Mouse (Mus musculus): ENCODE measurements around the gene Map2k7. TPM values are rescaled to one million over a fixed set of nuclear protein-coding genes. Genes with fewer than 3 reads are reported as not detected.
A peak's percentile ranks its signal among the peaks of the same experiment; 100 is the strongest.
"Not testable (repeated sequence)": the region's sequence is repeated elsewhere in the genome, so short reads cannot be mapped to it uniquely, and the experiment has no call there.

Gene Map2k7
- polyA plus RNA-seq, 1 experiment from 2014 or later, result 22.6 TPM

GRCm38 (mm10) chr8:4252116-4252760 lies 13.7 kb downstream of the Map2k7 start:
- H3K36me3 ChIP-seq (ENCODE audit: control insufficient read depth, insufficient read depth, low read length), result peaks cover 39% of the 10 kb centered on the region
- peaks cover 12% of the 10 kb centered on the region for H3K4me1 ChIP-seq (ENCODE audit: control insufficient read depth, insufficient read depth, low read length)
- H3K4me3 ChIP-seq (ENCODE audit: low read length), result peak overlapping the region; percentile 91
- H3K9ac ChIP-seq (ENCODE audit: low read depth, low read length), result 0 out of 2 replicates have a peak overlapping the region, but pooled peaks have one; percentile 88
- no peaks in the 10 kb centered on the region for H3K27me3 ChIP-seq (ENCODE audit: control insufficient read depth, insufficient read depth, low read length)
- no peaks in the 10 kb centered on the region for H3K9me3 ChIP-seq (ENCODE audit: control insufficient read depth, low read length)
- no peak for ATAC-seq (ENCODE audit: low FRiP score, low TSS enrichment)
- peak overlapping the region; percentile 58 for H3K4me2 ChIP-seq (replicated peaks; ENCODE audit: low read depth, low read length)
- H3K27ac ChIP-seq (ENCODE audit: low read depth, low read length), result no peak overlapping the region
- WGBS, result 49% methylated on average over 8 of the region's 8 CpGs

GRCm38 (mm10) chr8:4252934-4253841 lies 14.6 kb downstream of the Map2k7 start, which contains the start of gene Snapc2:
TSS of gene Snapc2 (plus strand) at chr8:4253080.
- H3K27ac ChIP-seq (ENCODE audit: low read depth, low read length), result peak within 1 kb of the TSS; percentile 87
- H3K4me2 ChIP-seq (replicated peaks; ENCODE audit: low read depth, low read length), result peak within 1 kb of the TSS; percentile 58
- H3K9me3 ChIP-seq (ENCODE audit: control insufficient read depth, low read length), result no peaks in the 10 kb centered on the region
- H3K9ac ChIP-seq (ENCODE audit: low read depth, low read length), result peak within 1 kb of the TSS; percentile 88
- peak within 1 kb of the TSS; percentile 91 for H3K4me3 ChIP-seq (ENCODE audit: low read length)
- under 1% methylated on average over 69 of the region's 69 CpGs for WGBS
- H3K36me3 ChIP-seq (ENCODE audit: control insufficient read depth, insufficient read depth, low read length), result peaks cover 30% of the 10 kb centered on the region
- no peaks in the 10 kb centered on the region for H3K27me3 ChIP-seq (ENCODE audit: control insufficient read depth, insufficient read depth, low read length)
- peak; percentile 89 for ATAC-seq (ENCODE audit: low FRiP score, low TSS enrichment)
- peaks cover 21% of the 10 kb centered on the region for H3K4me1 ChIP-seq (ENCODE audit: control insufficient read depth, insufficient read depth, low read length)

DNA sequence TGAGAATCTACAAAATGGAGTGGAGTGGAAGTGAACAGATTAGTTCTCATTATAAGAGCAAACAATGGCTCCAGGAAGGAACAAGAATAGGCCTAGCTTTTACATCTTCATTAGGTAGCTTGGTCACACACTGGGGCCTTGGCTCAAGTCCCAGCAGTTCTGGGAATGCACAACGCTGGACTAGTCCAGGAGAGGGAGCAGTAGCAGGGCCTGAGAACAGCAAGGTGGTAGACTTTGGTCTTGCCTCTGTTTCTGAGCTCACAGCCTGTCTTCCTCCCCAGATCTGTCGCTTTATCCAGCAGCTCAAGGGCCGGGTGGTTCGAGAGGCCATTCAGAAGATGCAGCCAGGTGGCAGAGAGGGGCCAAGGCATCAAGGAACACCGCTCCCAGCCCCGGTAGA lies 15.5 kb downstream of the Map2k7 start:
- ATAC-seq (ENCODE audit: low FRiP score, low TSS enrichment), result no peak
- Histone ChIP-seq H3K9me3 (ENCODE audit: control insufficient read depth, low read length) (no peaks in the 10 kb centered on the region), H3K9ac (ENCODE audit: low read depth, low read length) (peak overlapping the region; percentile 88; the same call in 1 of the 2 replicates), H3K36me3 (ENCODE audit: control insufficient read depth, insufficient read depth, low read length) (peaks cover 26% of the 10 kb centered on the region), H3K27ac (ENCODE audit: low read depth, low read length) (no peak overlapping the region), H3K4me2 (replicated peaks; ENCODE audit: low read depth, low read length) (peak overlapping the region; percentile 58), H3K4me3 (ENCODE audit: low read length) (peak overlapping the region; percentile 91), H3K27me3 (ENCODE audit: control insufficient read depth, insufficient read depth, low read length) (no peaks in the 10 kb centered on the region), H3K4me1 (ENCODE audit: control insufficient read depth, insufficient read depth, low read length) (peaks cover 21% of the 10 kb centered on the region)
- 62% methylated on average over 6 of the region's 6 CpGs for WGBS

GRCm38 (mm10) chr8:4255471-4255870 lies 16.9 kb downstream of the Map2k7 start:
- H3K9ac ChIP-seq (ENCODE audit: low read depth, low read length); H3K4me2 ChIP-seq (replicated peaks; ENCODE audit: low read depth, low read length); ATAC-seq (ENCODE audit: low FRiP score, low TSS enrichment); H3K27ac ChIP-seq (ENCODE audit: low read depth, low read length); H3K9me3 ChIP-seq (ENCODE audit: control insufficient read depth, low read length); H3K27me3 ChIP-seq (ENCODE audit: control insufficient read depth, insufficient read depth, low read length); H3K4me3 ChIP-seq (ENCODE audit: low read length): not testable (repeated sequence)
- peaks cover 36% of the 10 kb centered on the region for H3K36me3 ChIP-seq (ENCODE audit: control insufficient read depth, insufficient read depth, low read length)
- H3K4me1 ChIP-seq (ENCODE audit: control insufficient read depth, insufficient read depth, low read length), result peaks cover 25% of the 10 kb centered on the region
- WGBS, result 89% methylated on average over 7 of the region's 7 CpGs

DNA sequence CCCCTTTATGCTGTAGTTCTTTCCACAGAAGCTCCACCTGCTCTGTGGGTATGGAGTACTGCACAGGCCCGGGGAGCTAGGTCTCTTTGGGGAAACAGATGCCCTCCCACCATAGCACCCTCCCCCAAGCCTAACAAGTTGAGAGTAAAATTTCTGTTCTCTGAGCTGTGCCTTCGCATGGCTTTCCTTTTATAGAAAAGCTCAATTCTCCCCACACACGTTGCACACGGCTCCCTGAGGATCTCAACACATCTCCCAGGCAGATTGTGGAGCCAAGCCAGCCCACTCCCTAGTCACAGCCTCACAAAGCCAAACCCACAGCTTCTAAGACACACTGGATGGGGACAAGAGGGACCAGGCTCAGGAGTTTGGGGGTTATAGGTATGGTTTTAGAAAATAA lies 18.4 kb downstream of the Map2k7 start:
- no peaks in the 10 kb centered on the region for H3K27me3 ChIP-seq (ENCODE audit: control insufficient read depth, insufficient read depth, low read length)
- 0 out of 2 replicates have a peak overlapping the region, but pooled peaks have one; percentile 15 for H3K4me2 ChIP-seq (replicated peaks; ENCODE audit: low read depth, low read length)
- no peaks in the 10 kb centered on the region for H3K9me3 ChIP-seq (ENCODE audit: control insufficient read depth, low read length)
- peaks cover 51% of the 10 kb centered on the region for H3K36me3 ChIP-seq (ENCODE audit: control insufficient read depth, insufficient read depth, low read length)
- no peak overlapping the region for H3K4me3 ChIP-seq (ENCODE audit: low read length)
- H3K4me1 ChIP-seq (ENCODE audit: control insufficient read depth, insufficient read depth, low read length), result peaks cover 25% of the 10 kb centered on the region
- H3K9ac ChIP-seq (ENCODE audit: low read depth, low read length), result no peak overlapping the region
- WGBS, result 72% methylated on average over 4 of the region's 4 CpGs
- ATAC-seq (ENCODE audit: low FRiP score, low TSS enrichment), result no peak
- no peak overlapping the region for H3K27ac ChIP-seq (ENCODE audit: low read depth, low read length)

GRCm38 (mm10) chr8:4257350-4257749 lies 18.8 kb downstream of the Map2k7 start:
- 79% methylated on average over 4 of the region's 4 CpGs for WGBS

GRCm38 (mm10) chr8:4258233-4258632 lies 19.7 kb downstream of the Map2k7 start:
- Histone ChIP-seq H3K4me2 (replicated peaks; ENCODE audit: low read depth, low read length) (peak overlapping the region; percentile 70), H3K9me3 (ENCODE audit: control insufficient read depth, low read length) (no peaks in the 10 kb centered on the region), H3K36me3 (ENCODE audit: control insufficient read depth, insufficient read depth, low read length) (peaks cover 64% of the 10 kb centered on the region), H3K4me3 (ENCODE audit: low read length) (peak overlapping the region; percentile 57), H3K9ac (ENCODE audit: low read depth, low read length) (peak overlapping the region; percentile 87), H3K27me3 (ENCODE audit: control insufficient read depth, insufficient read depth, low read length) (no peaks in the 10 kb centered on the region), H3K27ac (ENCODE audit: low read depth, low read length) (peak overlapping the region; percentile 24; the same call in 1 of the 2 replicates), H3K4me1 (ENCODE audit: control insufficient read depth, insufficient read depth, low read length) (peaks cover 25% of the 10 kb centered on the region)
- ATAC-seq (ENCODE audit: low FRiP score, low TSS enrichment), result peak; percentile 61
- WGBS, result 2% methylated on average over 35 of the region's 35 CpGs

More at GRCm38 (mm10) chr8:4257350-4257749, 18.8 kb downstream of the Map2k7 start:
- ATAC-seq (ENCODE audit: low FRiP score, low TSS enrichment), result no peak
- Histone ChIP-seq H3K9me3 (ENCODE audit: control insufficient read depth, low read length) (no peaks in the 10 kb centered on the region), H3K27me3 (ENCODE audit: control insufficient read depth, insufficient read depth, low read length) (no peaks in the 10 kb centered on the region), H3K36me3 (ENCODE audit: control insufficient read depth, insufficient read depth, low read length) (peaks cover 55% of the 10 kb centered on the region), H3K27ac (ENCODE audit: low read depth, low read length) (no peak overlapping the region), H3K4me2 (replicated peaks; ENCODE audit: low read depth, low read length) (peak overlapping the region; percentile 70), H3K4me1 (ENCODE audit: control insufficient read depth, insufficient read depth, low read length) (peaks cover 25% of the 10 kb centered on the region), H3K4me3 (ENCODE audit: low read length) (peak overlapping the region; percentile 57; the same call in 1 of the 2 replicates), H3K9ac (ENCODE audit: low read depth, low read length) (peak overlapping the region; percentile 87; the same call in 1 of the 2 replicates)

- H3K4me2 ChIP-seq (replicated peaks; ENCODE audit: low read depth, low read length), result peak overlapping the region; percentile 70
- H3K9ac ChIP-seq (ENCODE audit: low read depth, low read length), result peak overlapping the region; percentile 87
- peaks cover 25% of the 10 kb centered on the region for H3K4me1 ChIP-seq (ENCODE audit: control insufficient read depth, insufficient read depth, low read length)
- peak overlapping the region; percentile 24 for H3K27ac ChIP-seq (ENCODE audit: low read depth, low read length)
- peak; percentile 83 for ATAC-seq (ENCODE audit: low FRiP score, low TSS enrichment)
- peak overlapping the region; percentile 57 for H3K4me3 ChIP-seq (ENCODE audit: low read length)
- no peaks in the 10 kb centered on the region for H3K27me3 ChIP-seq (ENCODE audit: control insufficient read depth, insufficient read depth, low read length)
- H3K36me3 ChIP-seq (ENCODE audit: control insufficient read depth, insufficient read depth, low read length), result peaks cover 69% of the 10 kb centered on the region
- under 1% methylated on average over 32 of the region's 32 CpGs for WGBS
- no peaks in the 10 kb centered on the region for H3K9me3 ChIP-seq (ENCODE audit: control insufficient read depth, low read length)
Observed at GRCm38 (mm10) chr8:4258678-4259077, 20.1 kb downstream of the Map2k7 start.
